Mouse (Mus musculus) CH12.LX (cell line): ENCODE results near the gene Hist1h3f.

Source experiments
- BHLHE40 ChIP-seq: IDR thresholded peaks from 2 replicates; pipeline ENCODE4 v1.6.1; 2011; ENCODE audit warnings: mild to moderate bottlenecking, low read depth, low read length, improper control_type of control experiment
- CTCF ChIP-seq, 2 experiments: IDR thresholded peaks in 1 of 2; conservative IDR thresholded peaks in 1 of 2; 2 replicates each; pipeline ENCODE4 v1.5.1; 2011 to 2012; ENCODE audit warnings: low read depth in 2 of 2, low read length in 2 of 2, improper control_type of control experiment in 1 of 2, inconsistent platforms in 1 of 2, mild to moderate bottlenecking in 1 of 2, moderate library complexity in 1 of 2
- EP300 ChIP-seq: IDR thresholded peaks from 2 replicates; pipeline ENCODE4 v1.6.1; 2011; ENCODE audit warnings: low read length, improper control_type of control experiment
- IRF4 ChIP-seq: IDR thresholded peaks from 2 replicates; pipeline ENCODE4 v1.6.1; 2014; ENCODE audit warnings: low read depth, mild to moderate bottlenecking, inconsistent platforms, low read length, improper control_type of control experiment
- JUN ChIP-seq: IDR thresholded peaks from 2 replicates; pipeline ENCODE4 v1.6.1; 2011; ENCODE audit warnings: low read depth, mild to moderate bottlenecking, low read length, improper control_type of control experiment, moderate library complexity; ENCODE audit not compliant: insufficient read depth
- MAFK ChIP-seq: IDR thresholded peaks from 2 replicates; pipeline ENCODE4 v1.6.1; 2011; ENCODE audit warnings: low read length, improper control_type of control experiment; ENCODE audit not compliant: insufficient replicate concordance
- MAX ChIP-seq: IDR thresholded peaks from 2 replicates; pipeline ENCODE4 v1.6.1; 2011; ENCODE audit warnings: low read length, improper control_type of control experiment
- PAX5 ChIP-seq: IDR thresholded peaks from 2 replicates; pipeline ENCODE4 v1.6.1; 2012; ENCODE audit warnings: low read length, inconsistent platforms, mixed read lengths
- POLR2A ChIP-seq: IDR thresholded peaks from 2 replicates; pipeline ENCODE4 v1.6.1; 2011; ENCODE audit warnings: low read depth, mild to moderate bottlenecking, improper control_type of control experiment, low read length
- RAD21 ChIP-seq: IDR thresholded peaks from 2 replicates; pipeline ENCODE4 v1.6.1; 2011; ENCODE audit warnings: low read depth, mild to moderate bottlenecking, low read length, improper control_type of control experiment, moderate library complexity
- TCF12 ChIP-seq: IDR thresholded peaks from 2 replicates; pipeline ENCODE4 v1.6.1; 2014; ENCODE audit warnings: low read depth, mild to moderate bottlenecking, inconsistent platforms, low read length, improper control_type of control experiment
- ZNF384 ChIP-seq: IDR thresholded peaks from 2 replicates; pipeline ENCODE4 v1.6.1; 2012; ENCODE audit warnings: low read depth, low read length, improper control_type of control experiment, inconsistent platforms

- TF ChIP-seq POLR2A = no peak
- TF ChIP-seq MAFK = no peak
- TF ChIP-seq CTCF (conservative IDR thresholded peaks at IDR 0.05 in 1 of 2, IDR thresholded peaks at IDR 0.05 in 1 of 2; ENCODE audit: low read depth in 2 of 2, low read length in 2 of 2) = no peak
- TF ChIP-seq IRF4 = no peak
- TF ChIP-seq BHLHE40 = no peak
- TF ChIP-seq RAD21 = no peak
- TF ChIP-seq JUN = no peak
- TF ChIP-seq PAX5 = no peak
- no peak for TF ChIP-seq EP300
- peak; percentile 59 for TF ChIP-seq ZNF384
- TF ChIP-seq MAX = no peak
- no peak for TF ChIP-seq TCF12
Observed at GRCm38 (mm10) chr13:23564482-23564881, 20.6 kb downstream of the Hist1h3f start.
